ENCODE assay signal across 11 mouse cellular contexts in the genomic region with DNA sequence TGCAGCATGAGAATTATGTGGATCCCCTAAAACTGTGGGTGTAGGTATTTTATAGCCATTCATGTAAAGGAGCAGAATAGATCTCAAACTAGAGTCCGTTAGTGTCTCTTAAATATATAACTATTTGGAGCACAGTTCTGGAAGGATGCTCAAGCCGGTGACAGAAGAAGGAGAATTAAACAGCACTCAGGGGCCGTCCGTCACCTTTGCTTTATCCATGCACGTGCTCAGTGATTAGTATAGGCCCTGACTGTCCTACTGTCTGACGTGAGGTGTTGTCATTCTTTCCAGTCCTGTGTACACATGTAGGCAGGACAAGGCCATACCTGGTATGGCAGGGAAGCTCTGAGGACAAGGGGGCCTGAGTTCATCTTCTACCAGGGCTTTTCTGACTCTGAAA.
A peak's percentile ranks its signal among the peaks of the same experiment; 100 is the strongest.
DNase-seq lines count a peak whose midpoint lies in the region; ATAC-seq and TF ChIP-seq lines count a peak whose summit lies in the region.
"Had no signal": no experiment of that assay in that cellular context is flagged by ENCODE, and none has a peak within 500 bp of the region (broad histone marks: within the 10 kb centered on the region; RNA-seq: fewer than 3 reads in every experiment).

No protein-coding gene starts in this region.

- no peaks in the 10 kb centered on the region for H3K9me3 ChIP-seq in kidney, embryonic 15.5 days (replicated peaks)
- H3K9me3 ChIP-seq in kidney, embryonic 16.5 days (ENCODE audit: low read length) = no peaks in the 10 kb centered on the region
- no peaks in the 10 kb centered on the region for H3K9me3 ChIP-seq in embryonic facial prominence, embryonic 11.5 days (replicated peaks; ENCODE audit: control insufficient read depth, low read length)
- H3K9me3 ChIP-seq in midbrain, embryonic 15.5 days = no peaks in the 10 kb centered on the region
- H3K9me3 ChIP-seq: G1E had no signal

- H3K9ac ChIP-seq in kidney, embryonic 15.5 days = no peak overlapping the region
- no peak overlapping the region for H3K9ac ChIP-seq in kidney, embryonic 16.5 days (replicated peaks; ENCODE audit: low read length)
- no peak overlapping the region; the same call in 1 of the 2 replicates for H3K9ac ChIP-seq in embryonic facial prominence, embryonic 11.5 days (replicated peaks; ENCODE audit: low read length)
- H3K9ac ChIP-seq in midbrain, embryonic 15.5 days = no peak overlapping the region
- H3K9ac ChIP-seq: liver, postnatal 0 days had no signal

- H3K4me1 ChIP-seq in kidney, embryonic 15.5 days = peaks cover 51% of the 10 kb centered on the region
- H3K4me1 ChIP-seq in kidney, embryonic 16.5 days (ENCODE audit: insufficient read depth, low read length) = peaks cover 38% of the 10 kb centered on the region
- peaks cover 13% of the 10 kb centered on the region for H3K4me1 ChIP-seq in embryonic facial prominence, embryonic 11.5 days (ENCODE audit: control insufficient read depth, insufficient read depth, low read length)
- peaks cover 13% of the 10 kb centered on the region for H3K4me1 ChIP-seq in embryonic fibroblast, embryonic 13.5 days (ENCODE audit: control insufficient read depth, insufficient read depth, low read length)
- H3K4me1 ChIP-seq in midbrain, embryonic 15.5 days = peaks cover 77% of the 10 kb centered on the region

- no peak for ATAC-seq in kidney, embryonic 15.5 days (replicated peaks; ENCODE audit: low FRiP score)
- no peak for ATAC-seq in kidney, embryonic 16.5 days (ENCODE audit: low FRiP score, low TSS enrichment)
- no peak for ATAC-seq in embryonic facial prominence, embryonic 11.5 days (replicated peaks; ENCODE audit: insufficient number of reproducible peaks, low FRiP score, low TSS enrichment, low read depth)
- ATAC-seq in midbrain, embryonic 15.5 days (replicated peaks) = no peak
- ATAC-seq: liver, postnatal 0 days had no signal

- no peak overlapping the region for H3K4me2 ChIP-seq in kidney, embryonic 15.5 days
- no peak overlapping the region for H3K4me2 ChIP-seq in kidney, embryonic 16.5 days (replicated peaks; ENCODE audit: low read depth, low read length)
- H3K4me2 ChIP-seq in embryonic facial prominence, embryonic 11.5 days (ENCODE audit: low read depth, low read length) = no peak overlapping the region
- H3K4me2 ChIP-seq in midbrain, embryonic 15.5 days = no peak overlapping the region

- no peak overlapping the region for H3K4me3 ChIP-seq in kidney, embryonic 15.5 days (replicated peaks)
- H3K4me3 ChIP-seq in kidney, embryonic 16.5 days (ENCODE audit: low read length) = no peak overlapping the region
- no peak overlapping the region for H3K4me3 ChIP-seq in embryonic facial prominence, embryonic 11.5 days (ENCODE audit: low read depth, low read length)
- no peak overlapping the region for H3K4me3 ChIP-seq in embryonic fibroblast, embryonic 13.5 days (ENCODE audit: insufficient read depth, low read length)
- no peak overlapping the region for H3K4me3 ChIP-seq in midbrain, embryonic 15.5 days
- H3K4me3 ChIP-seq: myocyte had no signal

- no peaks in the 10 kb centered on the region for H3K27me3 ChIP-seq in kidney, embryonic 15.5 days
- H3K27me3 ChIP-seq in kidney, embryonic 16.5 days (ENCODE audit: insufficient read depth, low read length) = no peaks in the 10 kb centered on the region
- no peaks in the 10 kb centered on the region for H3K27me3 ChIP-seq in embryonic facial prominence, embryonic 11.5 days (ENCODE audit: control insufficient read depth, insufficient read depth, low read length)
- H3K27me3 ChIP-seq in midbrain, embryonic 15.5 days (replicated peaks) = no peaks in the 10 kb centered on the region

- peak overlapping the region; percentile 49; the same call in 1 of the 2 replicates for H3K27ac ChIP-seq in kidney, embryonic 15.5 days
- no peak overlapping the region for H3K27ac ChIP-seq in kidney, embryonic 16.5 days (ENCODE audit: low read length)
- H3K27ac ChIP-seq in embryonic facial prominence, embryonic 11.5 days (replicated peaks; ENCODE audit: low read depth, low read length) = peak overlapping the region; percentile 56; the same call in 1 of the 2 replicates
- peak overlapping the region; percentile 39; the same call in 1 of the 2 replicates for H3K27ac ChIP-seq in embryonic fibroblast, embryonic 13.5 days (ENCODE audit: insufficient read depth, low read length)
- 0 out of 2 replicates have a peak overlapping the region, but pooled peaks have one; percentile 71 for H3K27ac ChIP-seq in midbrain, embryonic 15.5 days

- TF ChIP-seq POLR2A in embryonic fibroblast, embryonic 13.5 days (IDR thresholded peaks at IDR 0.05; ENCODE audit: low read depth, low read length) = no peak

- H3K36me3 ChIP-seq in kidney, embryonic 15.5 days = no peaks in the 10 kb centered on the region
- no peaks in the 10 kb centered on the region for H3K36me3 ChIP-seq in kidney, embryonic 16.5 days (ENCODE audit: insufficient read depth, low read length)
- no peaks in the 10 kb centered on the region for H3K36me3 ChIP-seq in embryonic facial prominence, embryonic 11.5 days (replicated peaks; ENCODE audit: control insufficient read depth, insufficient read depth, low read depth, low read length)
- H3K36me3 ChIP-seq in midbrain, embryonic 15.5 days (replicated peaks) = no peaks in the 10 kb centered on the region
- H3K36me3 ChIP-seq: G1E had no signal

- DNase-seq in embryonic facial prominence, embryonic 11.5 days (ENCODE audit: low spot score) = no peak
- DNase-seq in layer of hippocampus, postnatal 14 days (ENCODE audit: low spot score in 2 of 2) = no peak
- DNase-seq in B cell, adult 2 months = no peak
- DNase-seq: kidney, adult 2 months; liver, postnatal 0 days had no signal

- TF ChIP-seq CTCF in embryonic fibroblast, embryonic 13.5 days (IDR thresholded peaks at IDR 0.05; ENCODE audit: borderline replicate concordance, insufficient read depth, low read length) = no peak

- 81% methylated on average over 6 of the region's 6 CpGs for whole genome bisulfite sequencing in kidney, embryonic 15.5 days
- WGBS in kidney, embryonic 16.5 days = 82% methylated on average over 6 of the region's 6 CpGs
- 87% methylated on average over 6 of the region's 6 CpGs for WGBS in embryonic facial prominence, embryonic 11.5 days
- WGBS in midbrain, embryonic 15.5 days = 78% methylated on average over 6 of the region's 6 CpGs
